Mouse (Mus musculus): ENCODE results near the gene Cdh12. TPM values are rescaled to one million over a fixed set of nuclear protein-coding genes. Genes with fewer than 3 reads are reported as not detected.
A peak's percentile ranks its signal among the peaks of the same experiment; 100 is the strongest.
"Not testable (repeated sequence)": the region's sequence is repeated elsewhere in the genome, so short reads cannot be mapped to it uniquely, and the experiment has no call there.

Cdh12 gene
- total RNA-seq, 2 experiments from 2014 or later: not detected

GRCm38 (mm10) chr15:21008487-21008886 lies 559.4 kb downstream of the Cdh12 start:
- DNase-seq: no peak
- intact Hi-C loops (cut with DNase I; ENCODE audit: low total_unique reads): no loop called here

DNA sequence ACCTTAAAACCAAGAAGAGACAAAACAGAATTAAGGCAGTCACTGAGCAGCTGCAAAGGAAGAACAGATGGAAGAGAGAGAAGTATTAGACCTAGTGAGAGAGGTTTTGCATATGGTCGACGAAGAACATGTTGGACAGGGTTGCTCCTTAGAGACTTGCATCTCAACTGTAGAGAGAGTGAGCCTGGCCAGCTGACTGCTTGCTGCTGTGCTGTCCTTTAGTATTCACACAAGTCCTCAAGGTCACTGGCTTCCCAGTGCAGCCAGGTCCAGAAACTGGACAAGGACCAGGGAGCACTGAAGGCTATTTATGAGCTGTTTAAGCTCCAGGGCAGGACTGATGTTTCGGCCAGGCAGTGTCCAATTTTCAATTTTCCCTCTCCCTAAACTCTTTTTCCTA lies 559.9 kb downstream of the Cdh12 start:
- intact Hi-C loops (cut with DNase I; ENCODE audit: low total_unique reads): no loop called here
- DNase-seq: peak; percentile 17

DNA sequence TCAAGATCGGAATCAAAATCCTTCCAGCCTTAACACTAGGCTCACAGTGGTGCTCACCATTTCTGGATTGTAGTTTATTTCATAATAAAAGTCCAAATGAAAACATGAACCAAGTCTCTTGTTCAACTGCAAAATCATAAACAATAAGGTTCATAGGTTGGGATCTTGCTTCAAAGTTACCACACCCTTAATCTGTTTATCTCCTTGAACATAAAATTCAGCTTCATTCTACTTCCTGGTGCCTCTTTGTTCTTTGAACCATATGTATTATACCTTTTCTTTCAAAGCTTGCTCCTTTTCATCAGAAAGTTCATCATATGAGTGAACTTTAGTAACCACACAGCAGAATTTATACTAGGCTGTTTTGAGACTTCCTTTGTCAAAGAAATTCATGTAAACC lies 614.6 kb downstream of the Cdh12 start:
- intact Hi-C loops (cut with DNase I; ENCODE audit: low total_unique reads): no loop called here
- DNase-seq: no peak

DNA sequence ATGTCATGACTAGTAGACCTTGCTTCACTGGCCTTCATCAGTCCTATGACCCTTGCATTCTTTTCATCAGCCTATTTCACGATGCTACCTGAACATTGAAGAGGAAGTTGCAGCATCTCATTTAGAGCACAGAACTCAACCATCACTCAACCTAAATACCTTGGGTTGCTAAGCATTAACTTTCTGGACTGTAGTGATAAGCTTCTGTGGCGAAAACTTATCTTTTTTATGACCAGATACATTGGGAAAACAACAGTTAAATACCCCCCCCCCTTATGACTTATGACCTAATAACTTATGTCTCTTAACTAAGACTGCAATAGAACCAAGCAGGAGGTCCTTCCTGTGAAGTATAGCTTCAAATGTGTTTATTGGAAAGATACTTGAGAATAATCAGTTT lies 620.2 kb downstream of the Cdh12 start:
- DNase-seq: no peak
- intact Hi-C loops (cut with DNase I; ENCODE audit: low total_unique reads): no loop called here

DNA sequence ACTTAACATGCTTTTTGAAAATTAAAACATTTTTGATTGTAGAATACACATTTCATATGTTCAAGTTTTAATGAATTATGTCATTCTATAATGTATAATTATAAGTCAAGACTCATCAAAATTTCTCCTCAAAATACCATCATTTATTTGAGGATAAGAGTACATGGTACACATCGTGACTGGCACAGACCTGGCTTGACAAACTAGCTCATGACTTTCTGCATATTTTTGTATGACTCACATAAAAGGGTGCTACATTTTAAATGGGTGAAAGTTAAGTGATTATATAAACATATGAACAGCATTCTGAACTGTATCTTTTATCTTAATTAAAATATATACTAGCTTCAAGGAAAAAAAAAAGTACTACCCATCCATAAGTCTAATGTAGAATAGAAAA lies 643.8 kb downstream of the Cdh12 start:
- no peak for DNase-seq
- intact Hi-C loops (cut with DNase I; ENCODE audit: low total_unique reads): no loop called here

DNA sequence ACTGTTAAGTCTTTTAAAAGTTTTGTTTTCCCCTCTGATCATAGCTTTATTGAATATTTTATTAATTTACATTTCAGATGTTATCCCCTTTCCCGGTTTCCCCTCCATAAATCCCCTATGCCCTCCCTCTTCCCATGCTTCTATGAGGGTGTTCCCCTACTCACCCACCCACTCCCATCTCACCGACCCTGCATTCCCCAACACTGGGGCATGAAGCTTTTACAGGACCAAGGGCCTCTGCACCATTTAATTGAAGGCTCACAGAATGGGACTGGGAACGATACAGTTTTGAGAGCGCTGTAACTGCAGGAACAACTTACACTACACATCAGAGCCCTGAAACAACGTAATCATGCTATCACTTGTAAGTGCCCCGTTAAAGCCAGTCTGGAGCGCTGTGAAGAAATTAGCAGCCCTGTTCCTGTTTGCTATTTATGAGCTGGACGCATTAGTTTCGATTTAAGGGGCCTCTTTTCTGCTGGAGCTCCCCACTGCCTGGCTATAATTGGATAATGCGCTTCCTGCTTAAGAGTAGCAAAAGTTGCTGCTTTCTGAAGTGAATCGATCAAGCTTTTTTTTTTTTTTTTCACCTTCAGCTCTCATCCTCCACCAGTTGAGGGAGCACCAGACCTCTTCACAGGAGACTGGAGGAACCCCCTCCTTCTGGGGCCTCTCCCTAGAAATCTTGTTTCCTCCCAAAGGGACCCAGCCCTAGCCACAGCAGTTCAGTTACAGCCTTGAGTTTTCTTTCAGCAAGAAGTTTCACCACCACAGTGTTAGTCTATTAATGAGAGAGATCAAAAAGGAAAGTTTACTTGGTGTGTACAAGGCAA lies 660.2 kb downstream of the Cdh12 start:
- intact Hi-C loops (cut with DNase I; ENCODE audit: low total_unique reads): no loop called here
- DNase-seq: no peak

DNA sequence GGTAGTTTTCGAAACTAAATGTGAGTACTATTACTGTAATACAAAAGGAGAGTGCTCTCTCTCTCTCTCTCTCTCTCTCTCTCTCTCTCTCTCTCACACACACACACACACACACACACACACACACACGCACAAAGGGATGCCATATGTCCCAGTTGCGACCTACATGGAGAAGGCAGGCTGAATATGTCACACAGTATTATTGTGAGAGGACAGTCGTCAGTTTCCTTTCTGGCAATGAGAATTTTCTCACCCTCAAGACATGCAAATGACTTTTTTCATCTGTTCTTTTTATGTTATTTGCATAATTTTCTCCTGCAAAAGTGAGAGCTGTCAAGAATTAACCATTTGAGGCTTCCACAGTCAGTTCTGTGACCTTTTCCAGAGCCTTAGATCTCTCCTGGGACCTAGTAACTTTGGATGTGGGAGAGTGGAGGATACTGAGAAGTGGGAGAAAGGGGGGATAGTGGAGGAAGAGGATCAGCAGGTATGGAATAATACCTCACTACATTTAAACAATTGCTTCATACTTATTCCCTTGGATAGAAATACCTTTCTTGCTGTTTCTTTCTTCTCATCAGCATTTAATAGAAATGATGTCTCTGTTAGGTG lies 660.9 kb downstream of the Cdh12 start:
- DNase-seq: no peak
- intact Hi-C loops (cut with DNase I; ENCODE audit: low total_unique reads): no loop called here

DNA sequence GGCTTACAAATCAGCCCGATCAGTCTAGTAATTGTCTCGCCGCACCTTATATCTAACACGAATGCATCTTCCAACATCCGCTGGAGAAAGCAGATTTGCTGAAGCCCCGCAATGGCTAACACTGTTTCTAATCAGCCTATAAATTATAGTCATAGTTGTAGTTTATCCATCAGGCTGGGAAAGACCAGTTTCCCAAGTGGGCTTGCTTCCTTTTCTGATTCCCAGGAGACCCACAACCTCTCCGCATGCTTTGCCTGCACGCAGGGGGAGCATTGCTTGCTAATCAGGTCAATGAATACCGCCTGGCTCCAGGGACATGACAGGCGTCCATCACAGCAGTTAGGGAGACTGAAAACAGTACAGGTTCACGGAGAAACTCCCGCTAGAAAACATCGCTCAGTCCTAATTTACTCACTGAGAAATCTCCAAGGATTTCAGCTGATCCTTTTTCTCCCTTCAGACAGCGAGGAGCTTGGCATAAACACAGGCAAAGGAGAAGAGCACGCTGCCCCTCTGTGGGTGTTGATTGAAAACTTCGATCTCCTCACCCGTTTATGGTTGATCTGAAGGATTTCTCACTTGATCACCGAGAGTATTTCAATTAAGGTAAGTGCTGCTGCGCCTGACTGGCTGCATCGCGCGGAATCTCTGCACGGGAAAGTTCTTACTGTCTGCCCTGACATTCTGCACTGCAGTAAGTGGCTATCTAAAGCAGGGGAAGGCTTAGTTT lies 662.0 kb downstream of the Cdh12 start:
- no peak for DNase-seq
- intact Hi-C loops (cut with DNase I; ENCODE audit: low total_unique reads): no loop called here

DNA sequence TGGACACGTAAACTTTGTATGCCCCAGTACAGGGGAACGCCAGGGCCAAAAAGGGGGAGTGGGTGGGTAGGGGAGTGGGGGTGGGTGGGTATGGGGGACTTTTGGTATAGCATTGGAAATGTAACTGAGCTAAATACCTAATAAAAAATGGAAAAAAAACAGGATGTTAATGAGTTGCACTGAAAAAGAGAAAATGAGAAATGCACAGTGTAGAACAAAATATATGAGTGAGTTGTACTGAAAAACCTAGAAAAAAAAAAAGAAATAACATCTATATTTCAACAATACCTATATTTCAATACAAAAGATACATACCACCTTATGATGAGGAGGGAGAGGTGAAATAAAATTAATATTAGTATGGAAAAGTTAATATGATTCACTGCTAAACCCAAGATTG lies 665.7 kb downstream of the Cdh12 start:
- DNase-seq: not testable (repeated sequence)

DNA sequence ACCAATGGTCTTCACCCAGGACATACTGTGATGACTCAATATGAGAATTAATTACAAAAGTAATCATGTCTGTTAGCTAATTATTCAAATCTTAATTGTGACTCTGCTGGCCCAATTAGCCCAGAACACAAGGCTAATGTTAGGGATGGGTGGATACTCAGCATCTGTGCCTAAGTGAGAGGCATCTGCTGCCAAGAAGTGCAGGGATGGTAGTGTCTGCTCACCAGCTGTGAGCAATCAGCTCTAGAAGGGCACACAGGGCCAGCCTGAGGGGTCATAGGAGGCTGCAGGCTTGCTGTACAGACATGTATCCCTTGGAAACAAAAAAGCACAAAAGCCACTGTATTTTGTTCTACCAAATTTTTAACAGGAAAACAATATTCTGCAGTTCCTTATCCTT lies 681.6 kb downstream of the Cdh12 start:
- DNase-seq: no peak
- intact Hi-C loops (cut with DNase I; ENCODE audit: low total_unique reads): no loop called here

More for the DNA sequence above, 665.7 kb downstream of the Cdh12 start:
- intact Hi-C loops (cut with DNase I; ENCODE audit: low total_unique reads): not testable (repeated sequence)

DNA sequence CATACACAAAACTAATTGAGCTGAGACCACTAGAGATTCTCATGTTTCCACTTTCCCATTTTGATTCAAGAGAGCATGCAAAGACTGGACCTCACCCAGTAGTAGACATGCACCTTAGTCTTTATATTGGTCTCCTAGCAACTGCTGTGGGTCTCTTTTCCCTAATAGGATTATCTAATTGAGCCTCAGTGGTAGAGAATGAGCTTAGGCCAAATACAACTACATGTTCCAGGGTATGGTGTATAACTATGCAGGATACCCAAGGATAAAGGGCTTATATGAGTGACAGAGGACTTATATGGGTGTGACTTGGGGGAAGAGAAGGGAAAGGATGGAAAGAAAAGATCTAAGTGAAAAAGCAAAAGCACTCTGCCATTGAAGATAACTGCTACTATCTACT lies 683.9 kb downstream of the Cdh12 start:
- intact Hi-C loops (cut with DNase I; ENCODE audit: low total_unique reads): no loop called here
- DNase-seq: no peak

- intact Hi-C loops (cut with DNase I; ENCODE audit: low total_unique reads): no loop called here
Measured at GRCm38 (mm10) chr15:21146896-21147295, 697.8 kb downstream of the Cdh12 start.

GRCm38 (mm10) chr15:21153602-21154001 lies 704.5 kb downstream of the Cdh12 start:
- intact Hi-C loops (cut with DNase I; ENCODE audit: low total_unique reads): no loop called here
- DNase-seq: no peak

More at GRCm38 (mm10) chr15:21146896-21147295, 697.8 kb downstream of the Cdh12 start:
- DNase-seq: no peak

DNA sequence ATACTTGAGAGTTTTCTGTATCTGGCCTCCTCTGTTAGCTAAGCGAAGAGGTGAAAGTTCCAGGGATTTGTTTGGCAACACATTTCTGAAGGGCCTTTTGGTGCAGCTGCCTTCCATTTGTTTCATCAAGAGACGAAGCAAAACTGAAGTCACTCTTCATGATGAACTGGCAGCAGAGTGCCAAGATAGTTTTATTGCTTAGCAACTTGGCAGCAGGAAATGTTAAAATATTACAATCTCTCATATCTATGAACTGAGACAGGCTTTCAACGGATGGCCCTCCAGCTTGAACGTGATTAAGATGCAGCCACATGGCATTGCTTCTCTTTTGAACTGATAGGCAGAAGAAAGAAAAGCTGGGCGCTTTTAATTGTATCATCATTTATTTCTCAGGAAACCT lies 730.7 kb downstream of the Cdh12 start:
- DNase-seq: no peak
- intact Hi-C loops (cut with DNase I; ENCODE audit: low total_unique reads): no loop called here

DNA sequence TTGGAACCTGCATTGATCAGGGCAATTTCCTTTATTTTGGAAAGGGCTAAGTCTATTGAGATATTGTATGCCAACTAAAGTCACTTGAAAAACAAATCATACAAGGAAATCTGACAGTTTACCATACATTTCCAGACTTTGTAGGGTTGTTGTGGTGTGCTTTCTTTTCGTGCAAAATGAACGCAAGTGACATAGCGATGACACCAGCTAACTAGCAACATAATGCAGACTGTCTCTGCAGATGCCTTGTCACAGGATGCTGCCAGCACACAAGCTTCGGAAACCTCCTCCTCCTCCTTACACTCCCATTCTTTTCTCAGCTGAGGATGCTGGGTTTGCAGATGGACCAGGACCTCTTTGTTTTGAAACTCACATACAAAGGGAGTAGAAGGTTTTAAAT lies 731.1 kb downstream of the Cdh12 start:
- intact Hi-C loops (cut with DNase I; ENCODE audit: low total_unique reads): no loop called here
- no peak for DNase-seq

- intact Hi-C loops (cut with DNase I; ENCODE audit: low total_unique reads): no loop called here
- no peak for DNase-seq
Measured at GRCm38 (mm10) chr15:21185799-21186198, 736.7 kb downstream of the Cdh12 start.

GRCm38 (mm10) chr15:21210089-21210488 lies 761.0 kb downstream of the Cdh12 start:
- DNase-seq; intact Hi-C loops (cut with DNase I; ENCODE audit: low total_unique reads): not testable (repeated sequence)

- no peak for DNase-seq
- intact Hi-C loops (cut with DNase I; ENCODE audit: low total_unique reads): no loop called here
Measured at GRCm38 (mm10) chr15:21223006-21223405, 773.9 kb downstream of the Cdh12 start.

- DNase-seq: no peak
- intact Hi-C loops (cut with DNase I; ENCODE audit: low total_unique reads): no loop called here
Measured at GRCm38 (mm10) chr15:21261318-21261717, 812.3 kb downstream of the Cdh12 start.

- intact Hi-C loops (cut with DNase I; ENCODE audit: low total_unique reads): no loop called here
- DNase-seq: no peak
Measured at GRCm38 (mm10) chr15:21269856-21270255, 820.8 kb downstream of the Cdh12 start.

GRCm38 (mm10) chr15:21297051-21297450 lies 848.0 kb downstream of the Cdh12 start:
- DNase-seq: no peak

More at GRCm38 (mm10) chr15:21297051-21297450, 848.0 kb downstream of the Cdh12 start:
- intact Hi-C loops (cut with DNase I; ENCODE audit: low total_unique reads): no loop called here
